Mouse (Mus musculus): ENCODE results near the gene Rbbp4. TPM values are rescaled to one million over a fixed set of nuclear protein-coding genes. Genes with fewer than 3 reads are reported as not detected.
"Not testable (repeated sequence)": the region's sequence is repeated elsewhere in the genome, so short reads cannot be mapped to it uniquely, and the experiment has no call there.

Gene Rbbp4
- total RNA-seq (2021): 100 to 1,000 TPM; 123 to 129 TPM

DNA sequence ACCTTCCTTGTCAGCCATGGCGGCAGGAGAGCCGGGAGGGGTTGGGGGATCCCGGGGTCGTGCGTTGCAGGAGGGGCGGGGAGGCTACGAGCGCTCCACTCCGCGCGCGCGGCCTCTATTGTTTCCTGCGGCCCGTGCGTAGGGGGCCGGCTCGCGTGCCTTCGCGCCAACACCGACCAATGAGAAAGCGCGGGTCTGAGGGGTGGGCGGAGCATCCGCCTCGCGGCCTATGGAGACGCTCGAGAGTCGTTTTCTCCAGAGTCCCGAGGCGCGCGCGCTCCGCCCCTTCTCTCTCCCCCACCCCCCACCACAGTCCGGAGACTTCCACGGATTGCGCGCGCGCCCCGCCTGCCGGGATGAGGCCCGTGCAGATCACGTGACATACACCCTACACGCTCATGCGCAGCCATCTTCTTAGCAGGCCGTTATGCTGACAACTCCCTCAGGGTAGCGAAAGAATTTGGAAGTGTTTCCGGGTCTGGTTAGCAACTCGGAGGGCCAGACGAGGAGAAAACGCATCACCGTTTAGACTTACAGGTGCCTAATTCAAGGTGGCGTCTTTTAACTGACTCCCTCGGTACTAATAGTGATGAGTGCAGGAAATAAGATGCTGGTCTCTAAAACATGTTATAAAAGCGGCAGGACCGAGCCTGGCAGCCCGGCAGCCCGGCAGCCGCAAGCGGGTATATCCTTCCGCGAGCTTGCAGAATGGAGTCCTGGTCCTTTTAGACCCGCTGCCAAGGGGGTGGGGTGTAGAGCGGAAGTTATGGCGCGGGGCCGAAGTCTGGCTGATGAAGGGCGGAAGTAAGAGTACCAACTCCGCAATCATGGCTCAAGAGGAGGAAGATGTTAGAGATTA, at the start of gene Rbbp4, which contains the start of gene Zbtb8os:
Gene Rbbp4 (minus strand): TSS at position 155 of the 859 bp plus-strand sequence.
Gene Zbtb8os (plus strand): TSS at position 480 of the 859 bp plus-strand sequence.
- DNase-seq: peak; percentile 94 to 97

- no peak for DNase-seq
Observed at GRCm38 (mm10) chr4:129384440-129384839, 49.3 kb upstream of the Rbbp4 start.

GRCm38 (mm10) chr4:129383586-129383985, 48.4 kb upstream of the Rbbp4 start:
- DNase-seq: no peak

DNA sequence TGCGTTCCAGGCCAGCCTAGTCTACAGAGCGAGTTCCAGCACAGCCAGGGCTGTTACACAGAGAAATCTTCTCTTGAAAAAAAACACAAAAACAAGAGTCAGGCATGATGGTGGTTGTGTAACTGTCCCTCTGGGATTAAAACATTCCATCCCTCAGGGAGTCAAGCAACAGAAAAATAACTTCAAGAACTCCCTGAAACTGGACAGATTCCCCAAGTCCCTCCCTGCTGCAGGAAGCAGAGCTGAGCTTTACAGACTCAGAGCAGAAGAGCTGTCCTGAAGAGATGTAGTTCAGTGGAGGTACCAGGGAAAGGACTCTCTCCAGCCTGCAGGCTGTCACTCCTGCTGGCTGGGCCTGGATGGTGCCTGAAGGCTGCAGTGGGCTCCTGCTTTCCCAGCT, 47.3 kb upstream of the Rbbp4 start:
- no peak for DNase-seq

GRCm38 (mm10) chr4:129382029-129382428, 46.9 kb upstream of the Rbbp4 start:
- DNase-seq: no peak

GRCm38 (mm10) chr4:129381148-129381547, 46.0 kb upstream of the Rbbp4 start:
- DNase-seq: no peak

- no peak for DNase-seq
Observed at GRCm38 (mm10) chr4:129379805-129380204, 44.6 kb upstream of the Rbbp4 start.

- peak; percentile 17 to 39 for DNase-seq
Observed at GRCm38 (mm10) chr4:129377601-129378390, 42.6 kb upstream of the Rbbp4 start, which contains the start of gene Zbtb8a. Gene Zbtb8a (minus strand): TSS chr4:129378116.

GRCm38 (mm10) chr4:129376961-129377545, 41.9 kb upstream of the Rbbp4 start:
- peak; percentile 19 to 24 for DNase-seq

GRCm38 (mm10) chr4:129375821-129376220, 40.7 kb upstream of the Rbbp4 start:
- no peak for DNase-seq

DNA sequence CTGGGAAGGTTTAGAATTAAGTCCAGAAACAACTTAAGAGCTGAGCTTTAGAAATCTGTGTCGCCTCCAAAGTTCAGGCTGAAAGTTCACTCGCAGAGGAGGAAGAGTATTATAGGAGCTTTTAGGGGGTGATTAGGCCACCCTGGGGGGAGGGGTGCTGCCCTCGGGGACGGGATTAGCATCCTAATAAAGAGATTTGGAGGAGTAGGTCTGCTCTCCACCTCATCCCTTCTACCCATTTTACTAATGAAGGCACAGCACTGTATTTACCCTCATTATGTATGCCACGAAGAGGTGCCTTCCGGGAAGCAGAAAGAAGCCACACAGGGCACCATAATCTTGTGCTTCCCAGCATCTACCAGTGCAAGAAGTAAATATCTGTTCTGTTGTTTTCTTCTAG, 39.8 kb upstream of the Rbbp4 start:
- DNase-seq: no peak

DNA sequence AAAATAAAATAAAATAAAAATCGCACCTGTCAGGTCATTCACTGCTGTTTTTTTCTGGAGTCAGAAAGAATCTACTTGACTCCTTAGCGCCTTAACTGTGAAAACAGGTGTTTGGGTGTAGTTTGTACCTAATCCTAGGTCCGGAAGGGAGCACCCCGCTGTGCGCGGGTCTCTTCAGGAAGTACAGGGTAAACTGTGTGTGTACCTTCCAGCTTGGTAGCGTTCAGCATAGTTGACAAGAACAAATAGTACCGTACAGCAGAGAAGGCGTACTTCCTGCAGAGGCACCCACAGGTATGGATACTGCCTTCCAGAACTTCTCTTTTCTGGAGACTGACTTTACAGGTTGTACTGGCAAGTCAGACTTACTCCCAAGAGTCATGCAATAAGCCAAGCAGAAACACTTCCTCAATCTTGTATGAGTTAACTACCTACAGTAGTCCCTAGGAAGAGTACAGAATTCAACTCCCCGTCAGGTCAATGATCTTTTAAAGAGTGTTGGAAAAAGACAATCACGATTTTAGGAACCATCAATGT, 39.1 kb upstream of the Rbbp4 start:
- no peak for DNase-seq

GRCm38 (mm10) chr4:129373202-129373976, 38.2 kb upstream of the Rbbp4 start:
- DNase-seq: no peak

DNA sequence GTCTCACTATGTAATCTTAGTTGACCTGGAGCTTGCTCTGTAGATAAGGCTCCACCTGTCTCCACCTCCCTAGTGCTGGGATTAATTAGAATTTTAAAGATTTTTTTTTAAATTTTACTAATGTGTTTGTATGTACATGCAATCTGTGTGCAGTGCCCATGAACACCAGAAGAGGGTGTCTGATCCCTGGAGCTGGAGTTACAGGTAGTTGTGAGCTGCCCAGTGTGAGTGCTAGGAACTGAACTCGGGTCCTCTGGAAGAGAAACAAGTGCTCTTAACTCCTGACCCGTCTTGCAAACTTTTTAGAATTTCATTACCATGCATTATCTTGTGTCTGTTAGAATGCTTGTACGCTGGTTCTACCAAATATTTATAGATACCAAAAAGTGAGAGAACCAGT, 36.2 kb upstream of the Rbbp4 start:
- no peak for DNase-seq

GRCm38 (mm10) chr4:129365224-129365623, 30.1 kb upstream of the Rbbp4 start:
- DNase-seq: no peak

DNA sequence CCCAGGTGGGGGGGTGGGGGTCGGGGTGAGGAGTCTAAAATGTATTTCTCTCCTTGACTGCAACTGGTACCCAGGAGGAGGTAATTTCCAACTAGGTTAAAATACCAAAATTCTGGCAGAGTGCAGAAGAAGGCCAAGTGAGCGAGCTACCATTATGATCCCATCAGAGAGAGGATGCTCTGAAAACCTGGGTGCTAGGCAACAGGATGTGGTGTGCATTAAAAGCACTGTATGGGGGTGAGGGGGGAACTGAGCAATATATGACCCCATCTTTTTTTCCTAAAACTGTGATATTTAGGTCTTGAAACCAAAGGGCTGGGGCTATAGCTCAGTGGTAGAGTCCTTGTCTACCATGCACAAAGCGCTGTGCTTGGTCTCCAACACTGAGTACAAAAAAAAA, 29.2 kb upstream of the Rbbp4 start:
- no peak for DNase-seq

DNA sequence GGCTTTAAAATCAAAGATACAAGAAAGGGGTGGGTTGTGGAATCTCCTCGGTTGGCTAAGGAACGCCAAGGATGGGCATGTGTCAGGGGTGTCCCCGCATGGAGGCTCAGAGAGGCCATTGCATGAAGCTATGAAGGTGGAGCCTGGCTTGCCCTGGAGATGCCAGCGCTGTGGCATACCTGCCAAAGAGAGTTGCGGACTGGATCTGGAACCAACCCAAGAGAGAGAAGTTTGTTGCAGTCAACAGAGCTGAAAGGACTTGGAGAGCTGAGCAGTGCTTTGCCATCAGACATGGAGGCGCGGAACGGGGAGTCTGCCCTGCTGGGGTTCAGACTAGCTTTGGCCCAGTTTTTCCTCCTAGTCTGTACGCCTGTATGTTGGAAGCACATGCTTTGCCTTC, 28.3 kb upstream of the Rbbp4 start:
- no peak for DNase-seq

DNA sequence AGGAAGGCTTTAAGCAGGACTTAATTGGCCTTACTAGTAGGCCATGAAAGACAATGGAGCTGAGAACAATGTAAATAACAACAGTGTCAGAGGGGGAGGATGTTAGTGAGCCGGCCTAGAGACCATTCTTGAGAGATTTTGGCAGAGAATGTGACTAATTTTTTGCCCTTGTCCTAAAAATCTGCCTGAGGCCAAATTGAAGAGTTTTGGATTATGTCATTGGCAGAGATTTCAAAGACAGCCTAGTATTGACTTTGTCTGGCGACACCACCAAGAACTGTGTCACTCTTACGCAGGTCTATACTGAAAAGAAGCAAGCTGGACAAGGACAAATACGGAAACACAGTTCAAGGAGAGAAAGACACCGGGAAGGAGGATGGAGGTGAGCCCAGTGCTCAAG, 27.6 kb upstream of the Rbbp4 start:
- no peak for DNase-seq

- DNase-seq: not testable (repeated sequence)
Observed at GRCm38 (mm10) chr4:129362238-129362637, 27.1 kb upstream of the Rbbp4 start.

GRCm38 (mm10) chr4:129357613-129358163, 22.5 kb upstream of the Rbbp4 start:
- DNase-seq: no peak

DNA sequence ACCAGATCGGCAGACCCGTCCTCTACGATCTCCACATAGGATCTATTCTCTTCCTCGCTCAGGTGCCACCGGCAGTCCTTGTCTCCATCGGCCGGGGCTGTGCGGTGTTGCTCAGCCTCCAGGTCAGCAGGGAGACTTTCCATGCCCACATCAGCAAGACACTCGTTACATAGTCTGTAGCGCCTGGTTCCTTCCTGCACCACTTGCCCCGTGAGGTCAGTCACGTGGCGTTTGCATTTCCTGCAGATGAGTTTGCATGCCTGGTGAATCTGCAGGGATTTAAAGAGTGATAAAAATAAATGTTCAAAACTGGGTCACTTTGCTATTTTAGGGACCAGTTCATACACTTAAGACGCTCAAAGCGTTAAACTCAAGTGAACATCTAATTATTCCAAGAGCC, 19.1 kb upstream of the Rbbp4 start:
- DNase-seq: no peak

- no peak for DNase-seq
Observed at GRCm38 (mm10) chr4:129353176-129353575, 18.0 kb upstream of the Rbbp4 start.
